Mouse (Mus musculus): Measurements from ENCODE around the gene Cep250.

DNA sequence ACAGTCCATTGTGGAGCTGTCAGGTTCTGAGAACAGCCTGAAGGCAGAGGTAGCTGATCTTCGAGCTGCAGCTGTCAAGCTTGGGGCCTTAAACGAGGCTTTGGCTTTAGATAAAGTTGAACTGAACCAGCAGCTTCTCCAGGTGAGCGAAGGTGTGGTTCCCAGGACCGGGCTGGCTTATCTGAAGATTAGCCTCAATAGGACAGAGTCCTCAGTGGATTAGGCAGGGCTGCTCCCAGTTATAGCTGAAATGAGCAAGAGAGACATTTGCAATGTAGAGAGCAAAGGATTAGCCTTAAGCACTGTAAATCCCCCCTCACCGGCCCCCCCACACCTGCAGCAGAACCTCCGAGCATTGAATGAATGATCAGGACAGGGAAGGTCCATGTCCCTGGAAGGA lies 17.1 kb downstream of the Cep250 start:
- TF ChIP-seq CTCF (conservative IDR thresholded peaks at IDR 0.05; ENCODE audit: insufficient read depth, insufficient read length, low read depth, low read length) (no peak), POLR2A (IDR thresholded peaks at IDR 0.05; ENCODE audit: low read depth, low read length) (no peak)

Measured in kidney, adult 2 months (tissue).